Mouse (Mus musculus) kidney, adult 8-10 months (tissue): ENCODE measurements around the gene Sp2.
A peak's percentile ranks its signal among the peaks of the same experiment; 100 is the strongest.

ENCODE experiments used
- DNase-seq, 2 experiments: peaks; one replicate each; pipeline ENCODE4 v3.0.0; 2022

Sp2 gene

DNA sequence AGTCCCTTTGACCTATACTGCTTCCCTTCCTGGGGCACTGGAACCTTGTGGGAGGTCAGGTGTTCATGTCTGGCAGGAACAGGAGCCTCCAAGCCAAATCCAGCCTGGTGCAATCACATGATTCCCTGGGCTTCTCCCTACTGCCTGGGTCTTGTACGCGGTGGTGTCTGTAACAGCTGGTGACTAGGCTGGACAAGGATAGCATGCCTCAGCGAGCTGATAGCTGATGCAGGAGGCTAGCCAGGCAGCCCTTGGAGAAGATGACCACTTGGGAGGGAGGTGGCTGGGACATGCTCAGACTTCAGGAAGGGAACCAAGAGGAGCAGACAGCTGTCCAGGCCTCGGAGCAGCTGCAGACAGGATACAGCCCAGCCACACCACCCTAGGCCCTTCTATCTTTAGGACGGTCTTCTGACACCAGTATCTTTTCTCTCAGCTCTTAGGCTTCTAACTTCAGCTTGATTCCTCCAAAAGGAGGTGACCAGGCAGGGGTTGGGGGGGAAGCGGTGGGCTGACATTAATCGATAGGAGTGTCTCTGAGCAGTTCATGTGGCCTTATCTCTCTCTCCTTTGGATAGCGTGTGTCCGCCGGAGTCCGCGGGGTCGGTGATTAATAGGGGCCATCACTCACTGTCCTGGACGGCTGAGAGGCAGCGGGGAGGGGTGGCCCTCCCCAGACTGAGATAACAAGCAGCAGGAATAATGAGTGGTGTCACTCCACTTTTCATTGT lies 76.2 kb downstream of the Sp2 start:
- DNase-seq = peak; percentile 46 to 64
